Mouse (Mus musculus) bone marrow macrophage, adult 2 months (primary cell): ENCODE measurements around the gene Sh3bgrl.

Experiments used
- CTCF ChIP-seq: IDR thresholded peaks from 2 replicates; pipeline ENCODE4 v1.5.1; 2012; ENCODE audit warnings: low read depth, mild to moderate bottlenecking, low read length, moderate library complexity
- POLR2A ChIP-seq: IDR thresholded peaks from 2 replicates; pipeline ENCODE4 v1.6.1; 2012; ENCODE audit warnings: mild to moderate bottlenecking, low read depth, low read length, borderline replicate concordance

- TF ChIP-seq CTCF (no peak), POLR2A (no peak)
Observed at GRCm38 (mm10) chrX:109095245-109096242, at the start of gene Sh3bgrl.
